Mouse (Mus musculus) central nervous system, embryonic 11.5 days (tissue): ENCODE results near the gene Capsl. TPM values are rescaled to one million over a fixed set of nuclear protein-coding genes. Genes with fewer than 3 reads are reported as not detected.

Source experiments
- polyA plus RNA-seq: library from polyadenylated mRNA; depleted of rRNA; stranded (reverse); fragments of >200 nt; gene quantifications from 2 replicates; pipeline ENCODE4 v1.2.3, GENCODE M21; 2012; rRNA removed

Gene Capsl
- 0.47 and 0.88 TPM in 2 replicates for polyA plus RNA-seq

DNA sequence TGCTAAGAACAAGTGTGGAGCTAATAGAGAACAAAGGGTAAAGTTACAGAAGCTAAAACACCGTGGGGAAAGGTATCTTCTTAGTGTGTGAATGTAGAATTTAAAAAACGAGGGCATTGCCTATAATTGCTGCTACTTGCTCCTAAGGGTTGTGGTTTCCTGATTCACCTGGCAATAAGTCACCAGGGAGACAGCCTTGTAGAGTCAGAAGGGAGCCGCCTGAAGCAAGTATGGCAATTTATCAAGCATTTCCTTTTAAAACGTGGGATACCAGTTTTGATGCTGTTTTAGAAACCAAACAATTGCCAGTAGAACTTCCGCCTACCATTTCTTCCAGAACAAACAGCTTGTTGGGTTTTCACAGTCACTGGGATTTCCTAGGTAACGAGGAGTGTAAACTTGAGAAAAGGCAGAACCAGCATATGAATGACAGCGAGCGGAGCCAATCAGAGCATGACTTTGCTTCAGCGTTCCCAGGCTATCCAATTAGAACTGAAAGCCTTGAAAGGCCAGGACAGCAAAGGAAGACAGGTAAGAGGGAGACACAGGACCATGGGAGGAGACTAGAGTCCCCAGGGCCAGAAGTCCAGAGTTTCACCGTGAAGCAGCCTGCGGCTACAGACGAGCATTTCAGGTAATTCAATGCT is at the start of gene Capsl:
Capsl (plus strand) TSS at position 495 of the 647 bp plus-strand sequence.

Other genes with a start within 250 kb of the Capsl start
- gene Ugt3a1, start 159.1 kb upstream of the Capsl start, polyA plus RNA-seq, result not detected in 2 replicates
- not detected in 2 replicates for gene Ugt3a2, start 100.5 kb upstream of the Capsl start, polyA plus RNA-seq
- 0.06 and 0.11 TPM in 2 replicates for gene Il7r, start 94.1 kb downstream of the Capsl start, polyA plus RNA-seq